Mouse (Mus musculus): Measurements from ENCODE around the gene Sh3bp2. TPM values are rescaled to one million over a fixed set of nuclear protein-coding genes. Genes with fewer than 3 reads are reported as not detected.

Gene Sh3bp2
- polyA plus RNA-seq, 1 experiment from 2014 or later: 11.7 TPM

DNA sequence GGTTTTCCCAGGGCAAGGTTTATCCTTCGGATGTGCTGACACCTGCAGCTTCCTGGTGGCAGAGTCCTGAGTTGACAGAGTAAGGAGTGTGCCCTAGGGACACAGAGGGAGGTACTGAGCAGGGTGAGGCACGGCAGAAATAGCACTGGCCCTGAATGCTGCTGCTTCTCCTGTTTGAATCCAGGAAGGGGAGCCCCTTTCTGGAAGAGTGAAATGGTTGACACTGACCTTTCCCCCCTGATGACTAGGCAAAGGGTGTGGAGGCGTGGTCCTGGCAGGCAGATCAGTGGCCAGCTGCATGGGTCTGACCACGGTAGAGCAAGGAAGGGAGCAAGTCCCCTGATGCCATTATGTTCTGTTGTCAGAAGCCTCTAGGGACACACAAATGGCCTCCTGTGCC lies 5.0 kb downstream of the Sh3bp2 start:
- Histone ChIP-seq H3K4me1 (peaks cover 11% of the 10 kb centered on the region), H3K27ac (no peak overlapping the region), H3K36me3 (replicated peaks) (no peaks in the 10 kb centered on the region), H3K27me3 (ENCODE audit: poor library complexity, severe bottlenecking) (peaks cover 16% of the 10 kb centered on the region), H3K9me3 (no peaks in the 10 kb centered on the region), H3K4me3 (no peak overlapping the region)
- 58% methylated on average over 4 of the region's 4 CpGs for WGBS
- no peak for DNase-seq (ENCODE audit: extremely low spot score, low spot score)

GRCm38 (mm10) chr5:34533066-34533465 lies 7.4 kb downstream of the Sh3bp2 start:
- Histone ChIP-seq H3K36me3 (replicated peaks) (no peaks in the 10 kb centered on the region), H3K4me1 (no peaks in the 10 kb centered on the region), H3K9me3 (no peaks in the 10 kb centered on the region), H3K27ac (no peak overlapping the region), H3K27me3 (ENCODE audit: poor library complexity, severe bottlenecking) (no peaks in the 10 kb centered on the region), H3K4me3 (no peak overlapping the region)
- 78% methylated on average over 5 of the region's 5 CpGs for WGBS
- no peak for DNase-seq (ENCODE audit: extremely low spot score, low spot score)

DNA sequence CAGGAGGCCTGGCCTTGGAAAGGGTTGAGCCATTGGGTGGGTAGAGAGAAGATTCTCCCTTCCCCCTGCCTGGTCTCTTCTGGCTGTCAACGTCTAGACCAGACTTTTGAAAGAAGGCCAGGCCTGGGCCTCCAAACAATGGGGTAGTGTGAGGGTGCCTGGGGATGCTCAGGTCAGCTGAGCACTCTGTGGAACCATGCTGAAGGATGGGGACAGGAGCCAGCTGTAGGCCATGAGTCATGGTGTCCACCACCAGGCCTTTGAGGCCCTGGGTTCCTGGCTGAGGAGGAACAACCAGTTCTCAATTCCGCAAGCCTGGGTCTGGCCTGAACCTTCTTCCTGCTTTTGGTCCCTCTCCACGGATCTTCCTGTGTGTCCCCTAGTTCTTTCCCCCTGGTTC lies 8.2 kb downstream of the Sh3bp2 start:
- Histone ChIP-seq H3K27me3 (ENCODE audit: poor library complexity, severe bottlenecking) (no peaks in the 10 kb centered on the region), H3K27ac (no peak overlapping the region), H3K36me3 (replicated peaks) (no peaks in the 10 kb centered on the region), H3K9me3 (no peaks in the 10 kb centered on the region), H3K4me1 (peaks cover 3% of the 10 kb centered on the region; the same call in 1 of the 2 replicates), H3K4me3 (no peak overlapping the region)
- no peak for DNase-seq (ENCODE audit: extremely low spot score, low spot score)
- 80% methylated on average over 3 of the region's 3 CpGs for WGBS

DNA sequence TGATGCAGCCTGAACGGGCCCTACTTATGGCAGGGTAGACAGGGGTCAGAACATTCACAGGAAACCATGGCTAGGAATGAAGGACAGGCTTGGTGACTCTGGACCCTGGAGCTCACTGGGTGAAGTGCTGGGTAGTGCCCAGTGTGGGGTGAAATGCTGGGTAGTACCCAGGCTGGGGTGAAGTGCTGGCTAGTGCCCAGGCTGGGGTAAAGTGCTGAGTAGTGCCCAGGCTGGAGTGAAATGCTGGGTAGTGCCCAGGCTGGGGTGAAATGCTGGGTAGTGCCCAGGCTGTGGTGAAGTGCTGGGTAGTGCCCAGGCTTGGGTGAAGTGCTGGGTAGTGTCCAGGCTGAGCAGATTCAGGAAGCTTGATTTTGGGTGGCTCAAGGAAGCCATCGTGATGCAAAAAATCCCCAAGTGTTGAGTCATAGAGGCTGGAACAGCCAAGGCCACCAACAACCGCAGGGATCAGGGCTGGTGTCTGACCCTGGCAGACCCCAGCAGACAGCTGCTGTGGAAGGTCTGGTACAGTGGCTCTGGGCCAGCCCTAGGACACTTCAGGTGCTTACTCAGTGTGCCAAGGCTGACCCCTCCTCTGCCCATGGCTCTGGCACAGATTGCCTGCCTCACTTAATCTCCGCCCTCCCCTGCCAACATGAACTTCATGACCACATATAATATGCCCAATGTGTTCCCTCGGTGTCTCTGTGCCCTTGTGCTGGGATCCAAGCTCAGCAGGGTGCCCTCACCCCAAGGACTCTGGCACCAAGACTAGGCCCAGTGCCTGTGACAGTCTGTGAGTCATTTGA lies 9.3 kb downstream of the Sh3bp2 start:
- Histone ChIP-seq H3K36me3 (replicated peaks) (no peaks in the 10 kb centered on the region), H3K27ac (no peak overlapping the region), H3K4me3 (no peak overlapping the region), H3K9me3 (no peaks in the 10 kb centered on the region), H3K4me1 (peaks cover 3% of the 10 kb centered on the region; the same call in 1 of the 2 replicates), H3K27me3 (ENCODE audit: poor library complexity, severe bottlenecking) (no peaks in the 10 kb centered on the region)
- 85% methylated on average over 5 of the region's 5 CpGs for WGBS
- no peak for DNase-seq (ENCODE audit: extremely low spot score, low spot score)

- peaks cover 3% of the 10 kb centered on the region; the same call in 1 of the 2 replicates for H3K4me1 ChIP-seq
- H3K27ac ChIP-seq: no peak overlapping the region
- H3K9me3 ChIP-seq: no peaks in the 10 kb centered on the region
- H3K27me3 ChIP-seq (ENCODE audit: poor library complexity, severe bottlenecking): no peaks in the 10 kb centered on the region
- WGBS: 85% methylated on average over 7 of the region's 7 CpGs
- no peak overlapping the region for H3K4me3 ChIP-seq
- H3K36me3 ChIP-seq (replicated peaks): no peaks in the 10 kb centered on the region
- no peak for DNase-seq (ENCODE audit: extremely low spot score, low spot score)
Measured at GRCm38 (mm10) chr5:34535831-34536230, 10.2 kb downstream of the Sh3bp2 start.

DNA sequence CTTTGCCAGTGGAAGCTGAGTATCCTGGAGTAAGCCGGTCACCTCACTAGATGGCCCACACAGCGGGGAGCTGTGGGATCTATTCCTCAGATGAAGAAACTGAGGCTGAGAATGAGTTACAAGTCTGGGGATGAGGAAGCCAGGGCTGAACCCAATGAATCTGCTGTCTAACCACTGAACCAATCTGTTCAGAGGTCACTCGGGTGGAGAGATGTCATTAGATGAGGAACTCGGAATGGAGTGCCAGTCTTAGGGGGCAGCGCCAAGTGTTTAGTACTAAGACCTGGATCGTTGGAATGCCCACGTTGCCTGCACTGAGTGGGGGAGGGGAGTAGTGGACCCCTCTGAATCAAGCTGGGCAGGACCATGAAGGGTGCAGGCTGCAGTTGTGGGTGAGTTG lies 12.4 kb downstream of the Sh3bp2 start:
- Histone ChIP-seq H3K27ac (no peak overlapping the region), H3K4me1 (peaks cover 3% of the 10 kb centered on the region; the same call in 1 of the 2 replicates), H3K27me3 (ENCODE audit: poor library complexity, severe bottlenecking) (no peaks in the 10 kb centered on the region), H3K9me3 (no peaks in the 10 kb centered on the region), H3K4me3 (no peak overlapping the region), H3K36me3 (replicated peaks) (no peaks in the 10 kb centered on the region)
- 79% methylated on average over 7 of the region's 7 CpGs for WGBS
- no peak for DNase-seq (ENCODE audit: extremely low spot score, low spot score)

DNA sequence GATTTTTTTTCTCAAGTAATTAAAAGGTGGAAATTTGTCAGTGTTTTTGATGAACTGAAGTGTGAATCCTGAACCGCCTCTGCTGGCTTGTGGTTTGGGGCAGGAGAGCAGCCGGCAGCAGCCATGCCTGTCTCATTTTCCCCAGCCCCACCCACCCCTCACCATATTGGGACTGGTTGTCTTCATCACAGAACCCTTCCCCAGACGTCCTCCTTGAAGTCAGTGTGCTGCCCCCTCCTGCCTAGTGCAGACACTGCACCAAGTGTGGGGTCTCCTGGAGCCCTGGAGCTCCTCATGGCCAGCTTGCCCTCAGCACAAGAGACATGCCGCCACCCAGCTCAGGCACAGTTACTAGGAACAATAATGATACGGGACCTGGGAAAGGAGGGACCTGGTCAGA lies 12.9 kb downstream of the Sh3bp2 start:
- WGBS: 31% methylated on average over 5 of the region's 5 CpGs
- Histone ChIP-seq H3K27me3 (ENCODE audit: poor library complexity, severe bottlenecking) (no peaks in the 10 kb centered on the region), H3K36me3 (replicated peaks) (no peaks in the 10 kb centered on the region), H3K27ac (no peak overlapping the region), H3K4me3 (no peak overlapping the region), H3K9me3 (no peaks in the 10 kb centered on the region), H3K4me1 (peaks cover 3% of the 10 kb centered on the region; the same call in 1 of the 2 replicates)
- no peak for DNase-seq (ENCODE audit: extremely low spot score, low spot score)

- no peaks in the 10 kb centered on the region for H3K9me3 ChIP-seq
- peaks cover 3% of the 10 kb centered on the region; the same call in 1 of the 2 replicates for H3K4me1 ChIP-seq
- no peak overlapping the region for H3K27ac ChIP-seq
- DNase-seq (ENCODE audit: extremely low spot score, low spot score): no peak
- H3K4me3 ChIP-seq: no peak overlapping the region
- H3K27me3 ChIP-seq (ENCODE audit: poor library complexity, severe bottlenecking): no peaks in the 10 kb centered on the region
- 91% methylated on average over 2 of the region's 2 CpGs for WGBS
- H3K36me3 ChIP-seq (replicated peaks): no peaks in the 10 kb centered on the region
Measured at GRCm38 (mm10) chr5:34539121-34539520, 13.5 kb downstream of the Sh3bp2 start.

DNA sequence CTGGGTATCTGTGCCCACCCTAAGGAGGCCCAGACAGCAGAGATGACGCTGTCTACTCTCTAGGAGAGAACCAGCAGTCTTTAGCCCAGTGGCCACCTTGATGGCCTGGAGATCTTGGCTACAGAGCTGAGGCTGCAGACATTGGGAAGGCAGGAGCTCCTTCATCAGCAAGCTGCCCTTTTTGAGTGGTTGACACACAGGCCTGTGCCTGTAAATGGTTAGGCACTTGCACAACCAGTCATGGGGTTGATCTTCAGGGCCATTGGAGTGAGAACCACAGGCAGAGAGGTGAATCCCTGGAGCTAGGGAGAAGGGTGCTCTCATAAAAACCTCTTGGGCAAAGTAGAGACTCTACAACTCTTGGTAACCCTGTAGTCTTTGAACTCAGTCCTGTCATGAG lies 16.5 kb downstream of the Sh3bp2 start:
- H3K4me3 ChIP-seq: no peak overlapping the region
- H3K9me3 ChIP-seq: no peaks in the 10 kb centered on the region
- H3K36me3 ChIP-seq (replicated peaks): no peaks in the 10 kb centered on the region
- DNase-seq (ENCODE audit: extremely low spot score, low spot score): no peak
- whole genome bisulfite sequencing: 89% methylated on average over 1 of the region's 1 CpGs
- H3K4me1 ChIP-seq: peaks cover 3% of the 10 kb centered on the region; the same call in 1 of the 2 replicates
- no peaks in the 10 kb centered on the region for H3K27me3 ChIP-seq (ENCODE audit: poor library complexity, severe bottlenecking)
- no peak overlapping the region for H3K27ac ChIP-seq

DNA sequence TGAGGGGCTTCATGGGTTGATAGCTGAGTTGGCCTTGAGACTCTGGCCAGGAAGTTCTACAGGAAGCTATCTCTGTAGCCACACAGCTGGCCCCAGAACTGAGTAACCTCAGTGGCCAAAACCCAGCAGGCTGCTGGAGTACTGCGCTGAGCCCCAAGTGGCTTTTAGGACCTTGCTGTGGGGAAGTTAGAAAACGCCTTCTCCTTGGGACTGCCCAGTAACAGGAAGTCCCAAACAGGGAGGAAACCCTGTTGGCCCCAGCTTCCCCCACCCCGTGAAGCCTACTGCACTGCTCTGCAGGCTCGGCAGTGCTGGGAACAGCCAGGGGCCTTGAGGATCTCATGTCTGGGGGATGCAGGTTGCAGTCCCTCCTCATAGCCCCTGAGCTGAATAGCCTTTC lies 17.5 kb downstream of the Sh3bp2 start:
- no peaks in the 10 kb centered on the region for H3K9me3 ChIP-seq
- H3K27ac ChIP-seq: no peak overlapping the region
- no peak for DNase-seq (ENCODE audit: extremely low spot score, low spot score)
- peaks cover 3% of the 10 kb centered on the region; the same call in 1 of the 2 replicates for H3K4me1 ChIP-seq
- H3K4me3 ChIP-seq: no peak overlapping the region
- 64% methylated on average over 4 of the region's 4 CpGs for WGBS
- H3K36me3 ChIP-seq (replicated peaks): no peaks in the 10 kb centered on the region
- H3K27me3 ChIP-seq (ENCODE audit: poor library complexity, severe bottlenecking): no peaks in the 10 kb centered on the region

- Histone ChIP-seq H3K4me1 (peaks cover 26% of the 10 kb centered on the region), H3K27ac (no peak overlapping the region), H3K4me3 (no peak overlapping the region), H3K9me3 (no peaks in the 10 kb centered on the region), H3K27me3 (ENCODE audit: poor library complexity, severe bottlenecking) (peaks cover 9% of the 10 kb centered on the region; the same call in 1 of the 2 replicates), H3K36me3 (replicated peaks) (peaks cover 15% of the 10 kb centered on the region)
- DNase-seq (ENCODE audit: extremely low spot score, low spot score): no peak
Measured at GRCm38 (mm10) chr5:34547410-34547809, 21.8 kb downstream of the Sh3bp2 start.

DNA sequence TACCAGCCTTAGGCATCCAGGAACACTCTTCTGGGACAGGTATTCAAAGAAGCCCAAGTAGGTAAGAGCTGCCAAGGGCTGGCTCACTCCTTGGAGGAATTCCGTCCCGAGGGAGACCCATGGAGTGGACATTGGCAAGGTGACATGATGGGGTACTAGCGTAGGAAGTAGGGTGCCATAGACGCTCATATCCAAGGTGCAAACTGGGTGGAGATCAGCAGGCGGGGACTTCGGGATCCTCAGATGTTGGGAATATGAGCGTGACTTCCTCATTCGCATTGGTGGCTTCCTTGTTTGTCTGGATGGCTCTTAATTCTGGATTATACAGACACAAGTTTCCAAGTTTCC lies 23.5 kb downstream of the Sh3bp2 start:
- 28% methylated on average over 8 of the region's 8 CpGs for WGBS
- peak overlapping the region; percentile 97 for H3K27ac ChIP-seq
- peaks cover 32% of the 10 kb centered on the region for H3K36me3 ChIP-seq (replicated peaks)

GRCm38 (mm10) chr5:34549483-34550221 lies 24.0 kb downstream of the Sh3bp2 start:
- WGBS: 0% methylated on average over 49 of the region's 49 CpGs
- Histone ChIP-seq H3K27me3 (ENCODE audit: poor library complexity, severe bottlenecking) (peaks cover 9% of the 10 kb centered on the region; the same call in 1 of the 2 replicates), H3K9me3 (no peaks in the 10 kb centered on the region), H3K4me1 (peaks cover 26% of the 10 kb centered on the region), H3K36me3 (replicated peaks) (peaks cover 37% of the 10 kb centered on the region), H3K27ac (peak overlapping the region; percentile 97), H3K4me3 (peak overlapping the region; percentile 92)
- peak; percentile 78 for DNase-seq (ENCODE audit: extremely low spot score, low spot score)

More for the DNA sequence above, 23.5 kb downstream of the Sh3bp2 start:
- DNase-seq (ENCODE audit: extremely low spot score, low spot score): no peak
- Histone ChIP-seq H3K4me1 (peaks cover 26% of the 10 kb centered on the region), H3K4me3 (peak overlapping the region; percentile 92), H3K27me3 (ENCODE audit: poor library complexity, severe bottlenecking) (peaks cover 9% of the 10 kb centered on the region; the same call in 1 of the 2 replicates), H3K9me3 (no peaks in the 10 kb centered on the region)
